Mouse (Mus musculus) thymus, postnatal 4 days (tissue): Measurements from ENCODE around the gene Celf5.

ENCODE experiments used
- DNase-seq: peaks from one replicate; pipeline ENCODE4 v3.0.0; 2021

The Celf5 gene

GRCm38 (mm10) chr10:81412586-81413309, 69.8 kb downstream of the Celf5 start:
- DNase-seq = no peak

GRCm38 (mm10) chr10:81411471-81412400, 70.8 kb downstream of the Celf5 start:
- no peak for DNase-seq

- no peak for DNase-seq
Observed at GRCm38 (mm10) chr10:81410981-81411380, 71.5 kb downstream of the Celf5 start.

- DNase-seq = no peak
Observed at GRCm38 (mm10) chr10:81410350-81410749, 72.2 kb downstream of the Celf5 start.

- DNase-seq = no peak
Observed at GRCm38 (mm10) chr10:81409330-81409729, 73.2 kb downstream of the Celf5 start.
